Mouse (Mus musculus) heart, postnatal 36 days (tissue): ENCODE results near the gene BC029722. TPM values are rescaled to one million over a fixed set of nuclear protein-coding genes. Genes with fewer than 3 reads are reported as not detected.

Experiments used
- DNase-seq, 2 experiments: peaks; one replicate each; pipeline ENCODE4 v3.0.0; 2021 to 2022
- intact Hi-C: fragments of 180-260 bp; cut with DNase I; formaldehyde crosslinking; loops from one replicate; pipeline ENCODE4 v1.15.1; 2025
- total RNA-seq, 2 experiments: library from RNA; stranded (reverse); gene quantifications; 2 replicates each; pipeline ENCODE4 v1.2.3; 2021

BC029722 gene
- total RNA-seq, 2 experiments from 2014 or later = 26.2 to 27.7 TPM

- intact Hi-C loops = no loop called here
- DNase-seq = no peak
These were observed 31.0 kb downstream of the BC029722 start for GRCm38 (mm10) chr2:155787949-155788931.

GRCm38 (mm10) chr2:155786905-155787304 is 32.3 kb downstream of the BC029722 start:
- no peak for DNase-seq
- intact Hi-C loops = no loop called here

GRCm38 (mm10) chr2:155784534-155784933 is 34.7 kb downstream of the BC029722 start:
- intact Hi-C loops = no loop called here
- no peak for DNase-seq

- intact Hi-C loops = no loop called here
- DNase-seq = no peak
These were observed 39.7 kb downstream of the BC029722 start for GRCm38 (mm10) chr2:155779506-155779905.

GRCm38 (mm10) chr2:155779066-155779465 is 40.2 kb downstream of the BC029722 start:
- no peak for DNase-seq
- intact Hi-C loops = no loop called here

- DNase-seq = no peak
- intact Hi-C loops = no loop called here
These were observed 41.2 kb downstream of the BC029722 start for GRCm38 (mm10) chr2:155778004-155778403.

GRCm38 (mm10) chr2:155777688-155777985 is 41.6 kb downstream of the BC029722 start:
- no peak for DNase-seq
- intact Hi-C loops = no loop called here

GRCm38 (mm10) chr2:155776824-155777687 is 42.2 kb downstream of the BC029722 start:
- DNase-seq = no peak
- intact Hi-C loops = no loop called here

- intact Hi-C loops = no loop called here
- peak; percentile 64 to 68 for DNase-seq
These were observed 43.5 kb downstream of the BC029722 start for GRCm38 (mm10) chr2:155775685-155776263.

- intact Hi-C loops = no loop called here
- DNase-seq = no peak
These were observed 44.1 kb downstream of the BC029722 start, which contains the start of gene Mmp24 for GRCm38 (mm10) chr2:155774927-155775684. Mmp24 (plus strand) TSS chr2:155775342.

GRCm38 (mm10) chr2:155774261-155774926 is 44.8 kb downstream of the BC029722 start:
- intact Hi-C loops = no loop called here
- DNase-seq = no peak

GRCm38 (mm10) chr2:155773664-155774063 is 45.6 kb downstream of the BC029722 start:
- DNase-seq = no peak
- intact Hi-C loops = no loop called here

Other genes with a start within 250 kb of the BC029722 start
- gene Gss, start 226.6 kb downstream of the BC029722 start, total RNA-seq = 10 to 100 TPM; 14.8 to 16.9 TPM
- 10 to 100 TPM; 25.3 to 30.2 TPM for gene Myh7b, start 208.2 kb downstream of the BC029722 start, total RNA-seq
- 10 to 100 TPM; 92.1 to 92.3 TPM for gene Trpc4ap, start 127.0 kb downstream of the BC029722 start, total RNA-seq
- 1 to 10 TPM; 6.9 to 7.0 TPM for gene Edem2, start 90.0 kb downstream of the BC029722 start, total RNA-seq
- not detected for gene Gm17581, start 83.6 kb downstream of the BC029722 start, total RNA-seq
- gene Procr, start 68.3 kb downstream of the BC029722 start, total RNA-seq = 1 to 10 TPM; 3.1 to 3.3 TPM
- not detected for gene Mmp24, start 44.1 kb downstream of the BC029722 start, total RNA-seq
- 10 to 100 TPM; 50.7 to 53.6 TPM for gene Eif6, start 7.5 kb upstream of the BC029722 start, total RNA-seq
- not detected for gene Fam83c, start 15.4 kb upstream of the BC029722 start, total RNA-seq
- 100 to 1,000 TPM; 235 to 283 TPM for gene Uqcc1, start 110.9 kb upstream of the BC029722 start, total RNA-seq
- not detected for gene Gm15557, start 121.3 kb upstream of the BC029722 start, total RNA-seq
- not detected for gene Gdf5, start 125.9 kb upstream of the BC029722 start, total RNA-seq
- 1 to 10 TPM; 7.1 to 7.9 TPM for gene Cep250, start 137.0 kb upstream of the BC029722 start, total RNA-seq
- under 1 TPM; 0.16 to 0.31 TPM for gene 6430550D23Rik, start 188.6 kb upstream of the BC029722 start, total RNA-seq
- gene Ergic3, start 188.6 kb upstream of the BC029722 start, total RNA-seq = 10 to 100 TPM; 59.7 to 61.4 TPM
- not detected for gene Fer1l4, start 233.5 kb upstream of the BC029722 start, total RNA-seq
- 1 to 10 TPM in 1 of 2 experiments, under 1 TPM in 1; 0.87 to 1.5 TPM for gene Spag4, start 245.7 kb upstream of the BC029722 start, total RNA-seq